Mouse (Mus musculus): ENCODE measurements around the gene Akap6. TPM values are rescaled to one million over a fixed set of nuclear protein-coding genes. Genes with fewer than 3 reads are reported as not detected.

The Akap6 gene
- polyA plus RNA-seq, 1 experiment from 2014 or later = 14.4 TPM

- Histone ChIP-seq H3K9me3 (ENCODE audit: control insufficient read depth, low read length) (no peaks in the 10 kb centered on the region), H3K4me1 (ENCODE audit: control insufficient read depth in 2 of 2, insufficient read depth in 2 of 2, low read length in 2 of 2) (peaks cover 5 to 6% of the 10 kb centered on the region in 2 experiments), H3K27ac (replicated peaks in 1 of 2; ENCODE audit: control insufficient read depth in 1 of 2, insufficient read depth in 1 of 2, low read depth in 2 of 2, low read length in 2 of 2) (peak overlapping the region; percentile 50 to 55), H3K27me3 (ENCODE audit: control insufficient read depth, insufficient read depth, low read length) (no peaks in the 10 kb centered on the region), H3K4me3 (ENCODE audit: control insufficient read depth in 1 of 2, insufficient read depth in 1 of 2, low read depth in 1 of 2, low read length in 2 of 2) (peak overlapping the region; percentile 18 to 36), H3K9ac (ENCODE audit: low read length) (peak overlapping the region; percentile 31), H3K4me2 (ENCODE audit: low read length) (peak overlapping the region; percentile 64), H3K36me3 (ENCODE audit: control insufficient read depth, insufficient read depth, low read length) (no peaks in the 10 kb centered on the region)
- WGBS = 4% methylated on average over 14 of the region's 14 CpGs
- ATAC-seq (ENCODE audit: insufficient number of reproducible peaks, insufficient read depth, low FRiP score, low read depth) = peak; percentile 43; the same call in 1 of the 2 replicates
Observed at GRCm38 (mm10) chr12:52782902-52783441, 83.8 kb downstream of the Akap6 start.

DNA sequence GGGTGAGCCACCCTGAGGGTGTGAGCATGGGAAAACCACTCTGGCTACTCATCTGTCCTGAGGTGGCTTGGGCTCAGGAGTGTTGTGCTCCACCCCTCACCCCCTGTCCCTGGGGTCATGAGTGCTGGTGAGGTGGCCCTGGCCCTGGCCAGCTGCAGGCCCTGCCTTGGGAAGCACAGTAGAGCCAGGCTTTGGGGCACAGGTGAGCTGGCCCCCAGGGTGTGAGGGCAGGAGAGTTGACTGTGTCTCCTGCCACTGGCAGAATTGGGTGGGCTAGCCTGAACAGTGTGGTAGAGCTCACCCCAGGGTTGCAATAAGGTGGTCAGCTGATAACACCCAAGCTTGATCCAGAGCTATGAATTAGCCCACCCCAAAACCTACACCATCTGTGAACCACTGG lies 86.0 kb downstream of the Akap6 start:
- ATAC-seq (ENCODE audit: insufficient number of reproducible peaks, insufficient read depth, low FRiP score, low read depth) = no peak

GRCm38 (mm10) chr12:52790350-52790768 lies 91.2 kb downstream of the Akap6 start:
- H3K4me3 ChIP-seq (ENCODE audit: control insufficient read depth in 1 of 2, insufficient read depth in 1 of 2, low read depth in 1 of 2, low read length in 2 of 2) = peak overlapping the region; percentile 4 to 7; a peak in 2 of 4 replicates
- peak overlapping the region in 1 of 2 experiments; percentile 45; a peak in 1 of 4 replicates for H3K27ac ChIP-seq (replicated peaks in 1 of 2; ENCODE audit: control insufficient read depth in 1 of 2, insufficient read depth in 1 of 2, low read depth in 2 of 2, low read length in 2 of 2)
- WGBS = 2% methylated on average over 8 of the region's 8 CpGs
- H3K4me2 ChIP-seq (ENCODE audit: low read length) = peak overlapping the region; percentile 57
- peak; percentile 77 for ATAC-seq (ENCODE audit: insufficient number of reproducible peaks, insufficient read depth, low FRiP score, low read depth)
- H3K9ac ChIP-seq (ENCODE audit: low read length) = 0 out of 2 replicates have a peak overlapping the region, but pooled peaks have one; percentile 4
- H3K27me3 ChIP-seq (ENCODE audit: control insufficient read depth, insufficient read depth, low read length) = no peaks in the 10 kb centered on the region
- H3K9me3 ChIP-seq (ENCODE audit: control insufficient read depth, low read length) = no peaks in the 10 kb centered on the region
- H3K4me1 ChIP-seq (ENCODE audit: control insufficient read depth in 2 of 2, insufficient read depth in 2 of 2, low read length in 2 of 2) = peaks cover 13 to 20% of the 10 kb centered on the region in 2 experiments
- no peaks in the 10 kb centered on the region for H3K36me3 ChIP-seq (ENCODE audit: control insufficient read depth, insufficient read depth, low read length)

More for the DNA sequence above, 86.0 kb downstream of the Akap6 start:
- Histone ChIP-seq H3K36me3 (ENCODE audit: control insufficient read depth, insufficient read depth, low read length) (no peaks in the 10 kb centered on the region), H3K9me3 (ENCODE audit: control insufficient read depth, low read length) (no peaks in the 10 kb centered on the region), H3K4me2 (ENCODE audit: low read length) (no peak overlapping the region), H3K27ac (replicated peaks in 1 of 2; ENCODE audit: control insufficient read depth in 1 of 2, insufficient read depth in 1 of 2, low read depth in 2 of 2, low read length in 2 of 2) (no peak overlapping the region), H3K4me3 (ENCODE audit: control insufficient read depth in 1 of 2, insufficient read depth in 1 of 2, low read depth in 1 of 2, low read length in 2 of 2) (no peak overlapping the region), H3K9ac (ENCODE audit: low read length) (no peak overlapping the region), H3K4me1 (ENCODE audit: control insufficient read depth in 2 of 2, insufficient read depth in 2 of 2, low read length in 2 of 2) (peaks cover 8 to 9% of the 10 kb centered on the region in 2 experiments), H3K27me3 (ENCODE audit: control insufficient read depth, insufficient read depth, low read length) (no peaks in the 10 kb centered on the region)

- no peak overlapping the region for H3K4me2 ChIP-seq (ENCODE audit: low read length)
- no peaks in the 10 kb centered on the region for H3K36me3 ChIP-seq (ENCODE audit: control insufficient read depth, insufficient read depth, low read length)
- H3K9me3 ChIP-seq (ENCODE audit: control insufficient read depth, low read length) = no peaks in the 10 kb centered on the region
- peaks cover 17 to 26% of the 10 kb centered on the region in 2 experiments for H3K4me1 ChIP-seq (ENCODE audit: control insufficient read depth in 2 of 2, insufficient read depth in 2 of 2, low read length in 2 of 2)
- no peak overlapping the region for H3K9ac ChIP-seq (ENCODE audit: low read length)
- ATAC-seq (ENCODE audit: insufficient number of reproducible peaks, insufficient read depth, low FRiP score, low read depth) = no peak
- no peaks in the 10 kb centered on the region for H3K27me3 ChIP-seq (ENCODE audit: control insufficient read depth, insufficient read depth, low read length)
- 88% methylated on average over 4 of the region's 4 CpGs for WGBS
- no peak overlapping the region for H3K27ac ChIP-seq (replicated peaks in 1 of 2; ENCODE audit: control insufficient read depth in 1 of 2, insufficient read depth in 1 of 2, low read depth in 2 of 2, low read length in 2 of 2)
- H3K4me3 ChIP-seq (ENCODE audit: control insufficient read depth in 1 of 2, insufficient read depth in 1 of 2, low read depth in 1 of 2, low read length in 2 of 2) = no peak overlapping the region
Observed at GRCm38 (mm10) chr12:52794131-52794530, 94.9 kb downstream of the Akap6 start.

- peaks cover 16 to 30% of the 10 kb centered on the region in 2 experiments for H3K4me1 ChIP-seq (ENCODE audit: control insufficient read depth in 2 of 2, insufficient read depth in 2 of 2, low read length in 2 of 2)
- no peaks in the 10 kb centered on the region for H3K9me3 ChIP-seq (ENCODE audit: control insufficient read depth, low read length)
- no peak overlapping the region for H3K9ac ChIP-seq (ENCODE audit: low read length)
- no peaks in the 10 kb centered on the region for H3K36me3 ChIP-seq (ENCODE audit: control insufficient read depth, insufficient read depth, low read length)
- H3K27me3 ChIP-seq (ENCODE audit: control insufficient read depth, insufficient read depth, low read length) = no peaks in the 10 kb centered on the region
- no peak overlapping the region for H3K4me3 ChIP-seq (ENCODE audit: control insufficient read depth in 1 of 2, insufficient read depth in 1 of 2, low read depth in 1 of 2, low read length in 2 of 2)
- WGBS = 79% methylated on average over 18 of the region's 18 CpGs
- H3K27ac ChIP-seq (replicated peaks in 1 of 2; ENCODE audit: control insufficient read depth in 1 of 2, insufficient read depth in 1 of 2, low read depth in 2 of 2, low read length in 2 of 2) = no peak overlapping the region
- 0 out of 2 replicates have a peak overlapping the region, but pooled peaks have one; percentile 7 for H3K4me2 ChIP-seq (ENCODE audit: low read length)
- ATAC-seq (ENCODE audit: insufficient number of reproducible peaks, insufficient read depth, low FRiP score, low read depth) = no peak
Observed at GRCm38 (mm10) chr12:52795551-52796470, 96.6 kb downstream of the Akap6 start.

- Histone ChIP-seq H3K4me3 (ENCODE audit: control insufficient read depth in 1 of 2, insufficient read depth in 1 of 2, low read depth in 1 of 2, low read length in 2 of 2) (no peak overlapping the region), H3K27me3 (ENCODE audit: control insufficient read depth, insufficient read depth, low read length) (no peaks in the 10 kb centered on the region), H3K27ac (replicated peaks in 1 of 2; ENCODE audit: control insufficient read depth in 1 of 2, insufficient read depth in 1 of 2, low read depth in 2 of 2, low read length in 2 of 2) (no peak overlapping the region), H3K9ac (ENCODE audit: low read length) (no peak overlapping the region), H3K4me2 (ENCODE audit: low read length) (no peak overlapping the region), H3K36me3 (ENCODE audit: control insufficient read depth, insufficient read depth, low read length) (no peaks in the 10 kb centered on the region), H3K9me3 (ENCODE audit: control insufficient read depth, low read length) (no peaks in the 10 kb centered on the region), H3K4me1 (ENCODE audit: control insufficient read depth in 2 of 2, insufficient read depth in 2 of 2, low read length in 2 of 2) (peaks cover 13 to 23% of the 10 kb centered on the region in 2 experiments)
- WGBS = 85% methylated on average over 4 of the region's 4 CpGs
- ATAC-seq (ENCODE audit: insufficient number of reproducible peaks, insufficient read depth, low FRiP score, low read depth) = no peak
Observed at GRCm38 (mm10) chr12:52796471-52796795, 97.2 kb downstream of the Akap6 start.

- Histone ChIP-seq H3K4me3 (ENCODE audit: control insufficient read depth in 1 of 2, insufficient read depth in 1 of 2, low read depth in 1 of 2, low read length in 2 of 2) (no peak overlapping the region), H3K9ac (ENCODE audit: low read length) (no peak overlapping the region), H3K4me2 (ENCODE audit: low read length) (peak overlapping the region; percentile 51), H3K27me3 (ENCODE audit: control insufficient read depth, insufficient read depth, low read length) (no peaks in the 10 kb centered on the region), H3K27ac (replicated peaks in 1 of 2; ENCODE audit: control insufficient read depth in 1 of 2, insufficient read depth in 1 of 2, low read depth in 2 of 2, low read length in 2 of 2) (peak overlapping the region in 1 of 2 experiments; percentile 50; a peak in 2 of 4 replicates), H3K36me3 (ENCODE audit: control insufficient read depth, insufficient read depth, low read length) (no peaks in the 10 kb centered on the region), H3K9me3 (ENCODE audit: control insufficient read depth, low read length) (no peaks in the 10 kb centered on the region), H3K4me1 (ENCODE audit: control insufficient read depth in 2 of 2, insufficient read depth in 2 of 2, low read length in 2 of 2) (peaks cover 12 to 20% of the 10 kb centered on the region in 2 experiments; a peak in 3 of 4 replicates)
- ATAC-seq (ENCODE audit: insufficient number of reproducible peaks, insufficient read depth, low FRiP score, low read depth) = peak; percentile 66; the same call in 1 of the 2 replicates
- 40% methylated on average over 9 of the region's 9 CpGs for WGBS
Observed at GRCm38 (mm10) chr12:52799717-52800116, 100.5 kb downstream of the Akap6 start.
